Mouse (Mus musculus) liver, postnatal 0 days (tissue): ENCODE measurements around the gene Igf2.

ENCODE experiments used
- CTCF ChIP-seq: sonication (generic); IDR thresholded peaks from 2 replicates; pipeline ENCODE4 v1.5.1; 2016; ENCODE audit warnings: antibody characterized with exemption, low read depth
- EP300 ChIP-seq: IDR thresholded peaks from 2 replicates; pipeline ENCODE4 v1.6.1; 2016; ENCODE audit warnings: antibody characterized with exemption, low read depth, mild to moderate bottlenecking

- TF ChIP-seq CTCF, result no peak
- TF ChIP-seq EP300, result no peak
These were observed 30.4 kb downstream of the Igf2 start for GRCm38 (mm10) chr7:142636178-142636577.
